Mouse (Mus musculus) CH12.LX (cell line): Measurements from ENCODE around the gene Abca4. TPM values are rescaled to one million over a fixed set of nuclear protein-coding genes. Genes with fewer than 3 reads are reported as not detected.
A peak's percentile ranks its signal among the peaks of the same experiment; 100 is the strongest.
"Not testable (repeated sequence)": the region's sequence is repeated elsewhere in the genome, so short reads cannot be mapped to it uniquely, and the experiment has no call there.

Experiments
- DNase-seq: peaks from one replicate; pipeline ENCODE4 v3.0.0-alpha.2; 2013; ENCODE audit errors: extremely low read depth
- H3K27ac ChIP-seq: 2 replicates; pipeline ENCODE4 v1.5.1; 2012; ENCODE audit warnings: low read depth, mild to moderate bottlenecking, control low read depth, moderate library complexity; ENCODE audit not compliant: insufficient read depth
- H3K27me3 ChIP-seq: replicated peaks from 2 replicates; pipeline ENCODE3; 2012; ENCODE audit warnings: inconsistent platforms
- H3K36me3 ChIP-seq, 2 experiments: replicated peaks in 1 of 2; 2 replicates each; pipeline versions ENCODE3 to v1.6.1; 2012; ENCODE audit warnings: inconsistent platforms in 1 of 2, low read length in 1 of 2, mild to moderate bottlenecking in 1 of 2, mixed read lengths in 1 of 2, moderate library complexity in 1 of 2; ENCODE audit not compliant: control insufficient read depth in 1 of 2, insufficient read depth in 1 of 2
- H3K4me1 ChIP-seq, 2 experiments: 2 replicates each; pipeline ENCODE4 v1.6.1; 2012; ENCODE audit warnings: inconsistent platforms in 1 of 2, moderate library complexity in 1 of 2; ENCODE audit not compliant: insufficient read depth in 2 of 2, control insufficient read depth in 1 of 2
- H3K4me2 ChIP-seq: 2 replicates; pipeline ENCODE4 v1.6.1; 2012; ENCODE audit warnings: low read depth, mild to moderate bottlenecking, control low read depth; ENCODE audit not compliant: poor library complexity, insufficient read depth, severe bottlenecking
- H3K4me3 ChIP-seq, 3 experiments: fragments of 150-350 bp in 1 of 3; sonication (generic) in 1 of 3; replicated peaks in 1 of 3; 2 replicates each; pipeline versions ENCODE3 to v1.5.1; 2011 to 2012; ENCODE audit warnings: low read depth in 2 of 3, low read length in 2 of 3, mild to moderate bottlenecking in 2 of 3, moderate library complexity in 2 of 3, control low read depth in 1 of 3, improper control_type of control experiment in 1 of 3, inconsistent platforms in 1 of 3, mixed read lengths in 1 of 3; ENCODE audit not compliant: poor library complexity in 1 of 3
- H3K79me2 ChIP-seq: replicated peaks from 2 replicates; pipeline ENCODE4 v1.6.1; 2012; ENCODE audit warnings: mild to moderate bottlenecking, moderate library complexity; ENCODE audit not compliant: control insufficient read depth, poor library complexity, insufficient read depth, severe bottlenecking; ENCODE audit errors: extremely low read depth
- H3K9ac ChIP-seq: 2 replicates; pipeline ENCODE4 v1.6.1; 2012; ENCODE audit warnings: low read depth, mild to moderate bottlenecking, control low read depth, moderate library complexity; ENCODE audit not compliant: insufficient read depth
- H3K9me3 ChIP-seq: replicated peaks from 2 replicates; pipeline ENCODE3; 2012; ENCODE audit warnings: low read length, inconsistent platforms, mixed read lengths
- ETS1 ChIP-seq: conservative IDR thresholded peaks from 2 replicates; pipeline ENCODE4 v1.6.1; 2012; ENCODE audit warnings: low read depth, mild to moderate bottlenecking, inconsistent platforms, low read length, improper control_type of control experiment, moderate library complexity
- MAFK ChIP-seq: IDR thresholded peaks from 2 replicates; pipeline ENCODE4 v1.6.1; 2011; ENCODE audit warnings: low read length, improper control_type of control experiment; ENCODE audit not compliant: insufficient replicate concordance
- MXI1 ChIP-seq: IDR thresholded peaks from 2 replicates; pipeline ENCODE4 v1.6.1; 2011; ENCODE audit warnings: mild to moderate bottlenecking, low read depth, low read length, improper control_type of control experiment
- MYC ChIP-seq: IDR thresholded peaks from 2 replicates; pipeline ENCODE4 v1.6.1; 2011; ENCODE audit warnings: low read depth, mild to moderate bottlenecking, improper control_type of control experiment, low read length
- PAX5 ChIP-seq: IDR thresholded peaks from 2 replicates; pipeline ENCODE4 v1.6.1; 2012; ENCODE audit warnings: low read length, inconsistent platforms, mixed read lengths
- SMC3 ChIP-seq: IDR thresholded peaks from 2 replicates; pipeline ENCODE4 v1.6.1; 2011; ENCODE audit warnings: low read depth, low read length, improper control_type of control experiment
- TBP ChIP-seq: conservative IDR thresholded peaks from 2 replicates; pipeline ENCODE4 v1.6.1; 2011; ENCODE audit warnings: low read depth, low read length, improper control_type of control experiment
- TCF12 ChIP-seq: IDR thresholded peaks from 2 replicates; pipeline ENCODE4 v1.6.1; 2014; ENCODE audit warnings: low read depth, mild to moderate bottlenecking, inconsistent platforms, low read length, improper control_type of control experiment
- ZMIZ1 ChIP-seq: IDR thresholded peaks from 2 replicates; pipeline ENCODE4 v1.6.1; 2012; ENCODE audit warnings: low read depth, mild to moderate bottlenecking, inconsistent platforms, low read length, improper control_type of control experiment
- ZNF384 ChIP-seq: IDR thresholded peaks from 2 replicates; pipeline ENCODE4 v1.6.1; 2012; ENCODE audit warnings: low read depth, low read length, improper control_type of control experiment, inconsistent platforms
- dilution Hi-C: fragments of 300-500 bp; cut with MboI; formaldehyde crosslinking; loops from 2 replicates; pipeline ENCODE4 v1.14.3; 2020; ENCODE audit warnings: low sequenced_read_pairs; ENCODE audit not compliant: extremely low pct_unique_long_range_greater_than_20kb, extremely low pct_ligation_motif_present
- in situ Hi-C: fragments of 300-500 bp; cut with MboI; formaldehyde crosslinking; loops from 3 replicates; pipeline ENCODE4 v1.14.3; 2019; ENCODE audit warnings: low sequenced_read_pairs, low pct_ligation_motif_present, low pct_unique_long_range_greater_than_20kb, mixed read lengths
- polyA plus RNA-seq: library from polyadenylated mRNA; unstranded; fragments of >175 nt; gene quantifications from 2 replicates; pipeline ENCODE4 v1.2.1, GENCODE M21; 2012; ENCODE audit warnings: low read depth; ENCODE audit not compliant: insufficient read length
- total RNA-seq, 2 experiments: library from RNA; depleted of rRNA; stranded (reverse); fragments of 300-350 nt in 1 of 2; fragments of >200 nt in 1 of 2; gene quantifications; 2 replicates each; pipeline ENCODE4 v1.2.3; 2012 to 2014

Abca4 gene
- total and polyA plus RNA-seq, 3 experiments: 0.34 to 0.57 (median 0.46) TPM

- no peak for DNase-seq
- Histone ChIP-seq H3K9ac (no peak overlapping the region), H3K4me1 (peaks cover 3 to 13% of the 10 kb centered on the region in 2 experiments; a peak in 3 of 4 replicates), H3K27ac (no peak overlapping the region), H3K27me3 (no peaks in the 10 kb centered on the region), H3K79me2 (no peaks in the 10 kb centered on the region), H3K9me3 (no peaks in the 10 kb centered on the region), H3K36me3 (no peaks in the 10 kb centered on the region), H3K4me2 (no peak overlapping the region), H3K4me3 (no peak overlapping the region)
- TF ChIP-seq MAFK (no peak), ETS1 (no peak), MXI1 (no peak), PAX5 (no peak)
- dilution Hi-C loops: no loop called here
- in situ Hi-C loops: no loop called here
These were observed 166.6 kb downstream of the Abca4 start for GRCm38 (mm10) chr3:122210846-122211245.

- peak overlapping the region; percentile 9 for H3K4me2 ChIP-seq
- no peak for TF ChIP-seq TCF12
- TF ChIP-seq ZNF384: peak; percentile 64
- no peak for TF ChIP-seq SMC3
- TF ChIP-seq ZMIZ1: no peak
- TF ChIP-seq TBP: no peak
- DNase-seq: no peak
- H3K27ac ChIP-seq: no peak overlapping the region
- H3K36me3 ChIP-seq: no peaks in the 10 kb centered on the region
- in situ Hi-C loops: no loop called here
- H3K79me2 ChIP-seq: no peaks in the 10 kb centered on the region
- H3K27me3 ChIP-seq: no peaks in the 10 kb centered on the region
- dilution Hi-C loops: no loop called here
- no peaks in the 10 kb centered on the region for H3K9me3 ChIP-seq
- H3K4me3 ChIP-seq: no peak overlapping the region
- peaks cover 3 to 13% of the 10 kb centered on the region in 2 experiments; a peak in 3 of 4 replicates for H3K4me1 ChIP-seq
- no peak overlapping the region for H3K9ac ChIP-seq
These were observed 167.3 kb downstream of the Abca4 start for GRCm38 (mm10) chr3:122211446-122212125.

- H3K4me1 ChIP-seq: 0 out of 4 replicates have a peak, but pooled peaks cover 0 to 2% of the 10 kb centered on the region in 2 experiments
- H3K9me3 ChIP-seq: no peaks in the 10 kb centered on the region
- no peak overlapping the region for H3K9ac ChIP-seq
- dilution Hi-C loops: no loop called here
- in situ Hi-C loops: no loop called here
- no peak for TF ChIP-seq MYC
- no peak overlapping the region for H3K27ac ChIP-seq
- no peak overlapping the region for H3K4me2 ChIP-seq
- no peak for DNase-seq
- H3K36me3 ChIP-seq: no peaks in the 10 kb centered on the region
- H3K27me3 ChIP-seq: no peaks in the 10 kb centered on the region
- no peak overlapping the region for H3K4me3 ChIP-seq
- H3K79me2 ChIP-seq: no peaks in the 10 kb centered on the region
These were observed 177.2 kb downstream of the Abca4 start for GRCm38 (mm10) chr3:122221240-122222036.

- H3K36me3 ChIP-seq, in situ Hi-C loops, H3K9ac ChIP-seq, H3K9me3 ChIP-seq, H3K4me2 ChIP-seq, H3K27ac ChIP-seq, dilution Hi-C loops, H3K4me1 ChIP-seq, H3K4me3 ChIP-seq, H3K79me2 ChIP-seq, H3K27me3 ChIP-seq, DNase-seq: not testable (repeated sequence)
These were observed 182.7 kb downstream of the Abca4 start for GRCm38 (mm10) chr3:122226972-122227371.
